Mouse (Mus musculus): Measurements from ENCODE around the gene 4930404N11Rik.

Gene 4930404N11Rik

GRCm38 (mm10) chr10:81401521-81402226 is 36.1 kb upstream of the 4930404N11Rik start:
- DNase-seq (ENCODE audit: low spot score) = no peak

GRCm38 (mm10) chr10:81401205-81401520 is 35.5 kb upstream of the 4930404N11Rik start:
- DNase-seq (ENCODE audit: low spot score) = no peak

- no peak for DNase-seq (ENCODE audit: low spot score)
Observed at GRCm38 (mm10) chr10:81400371-81401204, 35.0 kb upstream of the 4930404N11Rik start.

GRCm38 (mm10) chr10:81399798-81400308 is 34.2 kb upstream of the 4930404N11Rik start:
- no peak for DNase-seq (ENCODE audit: low spot score)

GRCm38 (mm10) chr10:81399296-81399695 is 33.7 kb upstream of the 4930404N11Rik start:
- DNase-seq (ENCODE audit: low spot score) = no peak

GRCm38 (mm10) chr10:81396749-81397148 is 31.1 kb upstream of the 4930404N11Rik start:
- DNase-seq (ENCODE audit: low spot score) = no peak

- no peak for DNase-seq (ENCODE audit: low spot score)
Observed at GRCm38 (mm10) chr10:81395865-81396264, 30.2 kb upstream of the 4930404N11Rik start.

- DNase-seq (ENCODE audit: low spot score) = peak; percentile 67
Observed at GRCm38 (mm10) chr10:81395127-81395526, 29.5 kb upstream of the 4930404N11Rik start.

GRCm38 (mm10) chr10:81393456-81394063 is 27.9 kb upstream of the 4930404N11Rik start:
- no peak for DNase-seq (ENCODE audit: low spot score)

- no peak for DNase-seq (ENCODE audit: low spot score)
Observed at GRCm38 (mm10) chr10:81392781-81393185, 27.2 kb upstream of the 4930404N11Rik start, which contains the start of gene Smim24. Gene Smim24 (plus strand): TSS chr10:81393051.

GRCm38 (mm10) chr10:81392270-81392669 is 26.7 kb upstream of the 4930404N11Rik start:
- DNase-seq (ENCODE audit: low spot score) = no peak

- DNase-seq (ENCODE audit: low spot score) = no peak
Observed at GRCm38 (mm10) chr10:81390678-81390965, 25.0 kb upstream of the 4930404N11Rik start.

- DNase-seq (ENCODE audit: low spot score) = peak; percentile 73
Observed at GRCm38 (mm10) chr10:81389801-81390677, 24.4 kb upstream of the 4930404N11Rik start.

- DNase-seq (ENCODE audit: low spot score) = no peak
Observed at GRCm38 (mm10) chr10:81389373-81389772, 23.8 kb upstream of the 4930404N11Rik start.

- no peak for DNase-seq (ENCODE audit: low spot score)
Observed at GRCm38 (mm10) chr10:81388505-81389055, 23.0 kb upstream of the 4930404N11Rik start, which contains the start of gene Gm48552. Gene Gm48552 (plus strand): TSS chr10:81389005.

GRCm38 (mm10) chr10:81387716-81388115 is 22.1 kb upstream of the 4930404N11Rik start:
- no peak for DNase-seq (ENCODE audit: low spot score)

GRCm38 (mm10) chr10:81385603-81386306 is 20.1 kb upstream of the 4930404N11Rik start:
- no peak for DNase-seq (ENCODE audit: low spot score)

- DNase-seq (ENCODE audit: low spot score) = no peak
Observed at GRCm38 (mm10) chr10:81384605-81384982, 19.0 kb upstream of the 4930404N11Rik start.

- peak; percentile 99 for DNase-seq (ENCODE audit: low spot score)
Observed at GRCm38 (mm10) chr10:81383802-81384604, 18.4 kb upstream of the 4930404N11Rik start, which contains the start of the genes Dohh and Gm48551. Gene Dohh (plus strand): TSS chr10:81384428. Gene Gm48551 (plus strand): TSS chr10:81384466.

GRCm38 (mm10) chr10:81382039-81382438 is 16.4 kb upstream of the 4930404N11Rik start:
- no peak for DNase-seq (ENCODE audit: low spot score)
